Mouse (Mus musculus): ENCODE data around the gene Rasl2-9.

DNA sequence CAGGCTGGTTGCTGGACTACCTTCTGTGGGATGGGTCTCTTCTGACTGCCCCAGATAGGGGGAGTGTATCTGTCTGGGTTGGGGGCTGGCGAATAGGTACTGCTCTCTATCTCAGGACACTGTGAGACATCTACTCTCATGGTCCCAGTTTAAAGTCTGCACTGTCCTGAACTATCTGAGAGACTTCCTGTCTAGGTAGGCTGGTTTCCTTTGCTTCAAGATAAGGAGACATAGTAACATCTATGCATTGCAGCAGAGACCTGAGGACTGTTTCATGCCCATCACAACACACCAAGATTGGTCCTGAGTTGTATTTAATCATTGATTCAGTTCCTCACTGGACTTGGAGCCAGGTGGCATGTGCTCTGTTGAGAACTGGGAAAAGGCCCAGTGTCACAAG lies 40.2 kb downstream of the Rasl2-9 start:
- TF ChIP-seq CTCF (IDR thresholded peaks at IDR 0.05; ENCODE audit: low read depth) (no peak), EP300 (IDR thresholded peaks at IDR 0.05; ENCODE audit: low read depth) (no peak)
